Mouse (Mus musculus): ENCODE data around the gene Irf8.

DNA sequence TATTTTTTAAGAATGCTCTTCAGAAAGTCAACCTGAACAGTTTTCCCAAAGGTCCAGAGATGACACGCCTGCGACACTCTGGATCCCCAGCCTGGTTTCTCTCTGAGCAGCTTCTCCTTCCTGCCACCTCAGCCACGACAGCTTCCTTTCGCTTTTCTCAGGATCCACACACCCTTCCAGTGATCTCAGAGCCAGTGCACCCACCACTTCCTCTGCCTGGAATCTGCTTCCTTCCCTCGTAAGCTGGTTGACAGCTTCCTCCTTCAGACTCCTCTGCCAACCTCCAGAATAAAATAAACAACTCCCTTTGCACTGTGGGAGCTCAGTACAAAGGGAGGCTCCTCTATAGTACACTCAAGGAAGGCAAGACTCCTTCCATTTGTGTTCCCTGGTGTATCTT lies 27.1 kb downstream of the Irf8 start:
- no peak for TF ChIP-seq CTCF (IDR thresholded peaks at IDR 0.05; ENCODE audit: borderline replicate concordance, control insufficient read depth, extremely low read depth, insufficient read depth, low read length, poor library complexity)
- no peak for TF ChIP-seq POLR2A (IDR thresholded peaks at IDR 0.05; ENCODE audit: control insufficient read depth, extremely low read depth, insufficient read depth, low read length, poor library complexity)
